Mouse (Mus musculus): Measurements from ENCODE around the gene Gm1123. TPM values are rescaled to one million over a fixed set of nuclear protein-coding genes. Genes with fewer than 3 reads are reported as not detected.

Gene Gm1123
- total RNA-seq, 2 experiments from 2014 or later, result 0.22 to 0.38 TPM

- Histone ChIP-seq H3K27ac (peak overlapping the region; percentile 81), H3K4me3 (peak overlapping the region; percentile 99)
- no peak for DNase-seq (ENCODE audit: low spot score in 2 of 2)
- TF ChIP-seq CTCF (conservative IDR thresholded peaks at IDR 0.05), result no peak
Observed at GRCm38 (mm10) chr9:98986476-98987096, 48.9 kb downstream of the Gm1123 start.

DNA sequence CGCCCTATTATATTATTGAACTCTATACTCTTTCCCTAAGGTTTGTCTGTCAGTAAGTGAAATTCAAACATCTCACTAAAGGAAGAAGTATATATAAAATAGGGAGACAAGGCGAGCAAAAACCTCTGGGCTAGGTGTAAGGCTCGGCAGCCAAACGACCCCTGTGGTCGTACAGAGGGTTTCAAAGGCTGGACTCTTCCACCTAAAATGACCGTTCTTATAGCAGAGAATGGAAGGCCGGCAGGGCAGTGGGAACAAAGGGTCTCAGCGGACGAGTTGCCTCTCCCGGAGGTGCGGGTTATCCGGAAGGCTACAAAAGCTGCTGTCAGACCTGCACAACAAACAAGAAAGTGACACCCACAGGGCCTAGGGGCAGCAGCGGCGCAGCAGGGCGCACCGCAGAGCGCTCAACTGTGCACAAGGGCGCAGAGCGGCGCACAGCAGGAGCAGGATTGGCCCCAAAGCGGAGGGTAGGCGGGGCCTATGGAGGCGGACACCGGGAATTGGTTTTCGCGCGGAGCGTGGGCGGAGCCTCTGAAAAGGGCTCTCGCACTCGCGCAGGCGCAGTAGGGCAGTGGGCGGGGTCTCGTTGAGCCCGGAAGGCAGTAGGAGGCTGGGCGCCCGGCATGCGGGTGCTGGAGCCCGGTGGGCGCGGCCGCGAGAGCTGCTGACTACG, 49.6 kb downstream of the Gm1123 start, which contains the start of gene Faim:
Gene Faim, plus strand, starts transcription at position 574 of the 676 bp plus-strand sequence.
- peak; percentile 100 for DNase-seq (ENCODE audit: low spot score in 2 of 2)
- TF ChIP-seq CTCF (conservative IDR thresholded peaks at IDR 0.05), result peak; percentile 35
- Histone ChIP-seq H3K27ac (peak within 1 kb of the TSS; percentile 87), H3K4me3 (peak within 1 kb of the TSS; percentile 99)

DNA sequence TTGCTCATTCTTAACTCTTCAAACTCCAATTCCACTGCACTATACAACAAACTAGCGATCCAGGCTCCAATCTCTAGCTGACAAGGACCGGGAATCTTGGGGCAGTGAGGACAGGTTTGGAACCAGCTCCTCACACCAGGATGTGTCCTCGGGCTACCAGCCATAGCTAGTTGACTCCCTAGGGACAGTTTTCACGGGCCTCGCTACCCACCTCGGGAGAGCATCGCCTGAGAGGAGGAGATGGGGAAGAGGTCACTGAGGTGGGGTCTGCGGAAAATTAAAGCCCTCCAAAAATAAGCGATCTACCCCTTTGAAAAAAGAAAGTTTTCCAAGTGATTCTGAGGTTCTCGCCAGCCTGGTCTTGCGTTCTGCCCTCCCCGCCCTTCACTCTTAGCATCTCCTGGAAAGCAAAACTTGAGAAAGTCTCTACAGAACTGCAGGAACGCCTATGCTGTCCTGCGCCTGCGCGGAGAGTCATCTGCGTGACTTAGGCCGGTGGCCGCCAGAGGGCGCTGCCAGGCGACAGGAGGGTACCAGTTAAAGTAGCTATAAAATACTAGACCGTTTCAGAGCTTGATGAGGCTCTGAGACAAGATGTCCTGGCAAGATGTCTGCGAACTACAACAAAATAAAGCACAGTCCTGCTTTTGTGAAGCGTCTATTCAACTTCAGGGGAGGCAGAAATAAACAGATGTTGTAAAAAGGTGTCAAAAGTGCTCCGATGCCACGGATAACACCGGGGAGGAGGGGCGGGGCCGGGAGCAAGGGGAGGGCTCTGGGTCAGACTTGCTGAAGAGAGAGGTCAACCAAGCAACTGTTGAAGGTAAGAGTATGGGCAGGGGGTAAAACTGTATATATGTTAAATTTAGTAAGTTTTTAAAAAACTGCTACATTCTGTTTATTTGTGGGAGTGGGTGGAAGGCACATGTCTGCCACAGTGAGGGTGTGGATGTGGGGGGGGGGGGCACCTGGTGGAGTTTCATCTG, 55.8 kb downstream of the Gm1123 start:
- peak; percentile 83 to 92 for DNase-seq (ENCODE audit: low spot score in 2 of 2)
- Histone ChIP-seq H3K27ac (no peak overlapping the region), H3K4me3 (peak overlapping the region; percentile 24)
- peak; percentile 96 for TF ChIP-seq CTCF (conservative IDR thresholded peaks at IDR 0.05)

- no peak for DNase-seq (ENCODE audit: low spot score in 2 of 2)
- no peak overlapping the region for H3K27ac ChIP-seq
- peak; percentile 67 for TF ChIP-seq CTCF (conservative IDR thresholded peaks at IDR 0.05)
- no peak overlapping the region for H3K4me3 ChIP-seq
Observed at GRCm38 (mm10) chr9:98976520-98976919, 59.0 kb downstream of the Gm1123 start.

GRCm38 (mm10) chr9:98976081-98976480, 59.4 kb downstream of the Gm1123 start:
- no peak overlapping the region for H3K4me3 ChIP-seq
- DNase-seq (ENCODE audit: low spot score in 2 of 2), result no peak
- TF ChIP-seq CTCF (conservative IDR thresholded peaks at IDR 0.05), result no peak
- no peak overlapping the region for H3K27ac ChIP-seq

DNA sequence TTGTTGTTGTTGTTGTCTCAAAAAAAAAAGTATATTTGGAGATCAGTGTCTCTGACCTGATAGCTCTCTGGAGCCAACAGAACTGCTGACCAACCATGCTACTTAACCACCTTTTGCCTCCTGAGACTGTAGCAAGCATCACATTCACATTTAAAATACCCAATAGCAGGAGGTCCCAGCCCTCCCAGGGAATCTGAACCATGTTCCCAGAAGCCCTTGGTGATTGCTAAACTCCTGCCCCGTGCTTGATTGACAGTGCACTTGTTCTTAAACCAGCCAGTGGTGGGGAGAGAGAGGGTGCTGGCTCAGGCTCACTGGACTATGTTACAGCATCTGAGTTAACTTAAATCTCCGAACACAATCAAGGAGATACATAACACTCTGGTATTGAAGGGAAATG, 60.6 kb downstream of the Gm1123 start:
- no peak overlapping the region for H3K27ac ChIP-seq
- no peak for TF ChIP-seq CTCF (conservative IDR thresholded peaks at IDR 0.05)
- H3K4me3 ChIP-seq, result no peak overlapping the region
- DNase-seq (ENCODE audit: low spot score in 2 of 2), result no peak

DNA sequence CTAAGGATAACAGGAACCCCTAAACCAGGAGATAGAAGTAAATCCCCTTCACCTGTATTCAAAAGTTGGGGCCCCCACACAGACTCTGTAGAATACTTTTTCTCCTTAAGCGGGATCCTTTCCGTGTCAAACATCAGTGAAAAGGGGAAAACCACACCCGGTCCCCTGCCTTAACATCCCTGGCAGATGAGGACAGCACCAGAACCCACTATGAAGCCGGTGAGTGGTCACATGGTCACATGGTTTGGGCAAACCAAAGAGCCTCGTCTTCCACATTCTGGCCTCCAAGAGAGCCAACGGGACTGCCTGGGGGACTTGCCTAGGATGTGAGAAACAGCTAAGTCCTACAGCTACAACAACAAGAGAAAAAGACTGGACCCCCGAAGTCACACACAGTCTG, 62.0 kb downstream of the Gm1123 start:
- Histone ChIP-seq H3K4me3 (peak overlapping the region; percentile 43; the same call in 1 of the 2 replicates), H3K27ac (no peak overlapping the region)
- TF ChIP-seq CTCF (conservative IDR thresholded peaks at IDR 0.05), result no peak
- no peak for DNase-seq (ENCODE audit: low spot score in 2 of 2)

DNA sequence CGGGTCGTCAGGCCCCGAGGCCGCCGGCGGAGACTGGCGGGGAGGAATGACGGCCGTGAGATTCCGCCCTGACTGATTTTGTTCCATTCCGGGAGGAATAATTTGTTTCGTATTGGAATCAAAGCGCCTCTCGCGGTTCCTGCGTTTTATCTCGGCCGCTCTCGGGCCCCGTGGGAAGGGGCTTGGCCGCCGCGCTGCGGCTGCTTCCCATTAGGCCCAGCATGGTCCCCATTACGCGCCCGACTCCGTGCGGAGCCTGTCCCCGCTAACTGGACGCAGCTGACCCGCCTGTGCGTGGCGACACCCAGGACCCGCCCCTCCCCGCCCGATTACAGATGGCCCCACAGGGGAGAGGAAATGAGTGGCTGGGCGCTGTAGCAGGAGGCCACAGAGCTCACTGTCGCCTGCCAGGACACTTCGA, 62.4 kb downstream of the Gm1123 start:
- Histone ChIP-seq H3K27ac (no peak overlapping the region), H3K4me3 (peak overlapping the region; percentile 43)
- TF ChIP-seq CTCF (conservative IDR thresholded peaks at IDR 0.05), result no peak
- DNase-seq (ENCODE audit: low spot score in 2 of 2), result no peak

DNA sequence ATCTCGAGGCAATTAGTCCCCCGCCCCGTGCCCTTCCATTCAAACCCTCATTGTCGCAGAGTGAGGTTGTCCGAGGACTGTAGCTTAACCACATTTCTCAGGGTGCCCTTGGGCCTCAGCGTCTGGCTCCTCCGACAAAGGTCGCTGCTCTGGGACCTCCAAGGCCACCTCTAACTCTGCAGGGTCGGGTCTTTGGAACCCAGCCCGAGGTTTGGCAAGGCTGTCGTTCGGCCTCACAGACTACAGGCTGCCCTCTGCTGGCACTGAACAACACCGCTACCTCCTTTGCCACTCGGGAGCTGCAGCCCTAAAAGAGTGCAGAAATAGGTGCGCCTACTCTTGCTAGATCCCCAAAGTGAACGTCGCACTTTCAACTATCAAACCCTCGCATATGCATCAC, 70.4 kb downstream of the Gm1123 start:
- peak; percentile 74 for TF ChIP-seq CTCF (conservative IDR thresholded peaks at IDR 0.05)
- Histone ChIP-seq H3K27ac (no peak overlapping the region), H3K4me3 (no peak overlapping the region)
- no peak for DNase-seq (ENCODE audit: low spot score in 2 of 2)

DNA sequence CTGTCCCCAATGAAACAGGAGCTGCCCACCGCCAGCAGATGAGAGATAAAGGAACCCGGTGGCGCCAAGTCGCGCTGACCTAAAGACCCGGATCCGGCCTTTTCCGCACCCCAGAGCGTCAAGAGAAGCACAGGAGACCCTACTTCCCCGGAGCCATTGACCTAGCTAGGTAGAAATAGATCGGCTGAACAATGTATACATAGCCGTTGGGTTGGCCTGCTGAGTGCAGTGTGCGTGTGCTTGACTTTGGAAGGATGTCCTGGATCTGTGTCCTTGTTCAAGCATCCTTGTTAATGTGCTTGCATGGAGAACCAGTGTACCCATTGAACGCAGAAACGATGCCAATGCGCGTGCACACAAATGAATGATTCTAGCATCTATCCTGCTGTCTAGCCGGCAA, 71.9 kb downstream of the Gm1123 start:
- no peak overlapping the region for H3K4me3 ChIP-seq
- no peak for TF ChIP-seq CTCF (conservative IDR thresholded peaks at IDR 0.05)
- no peak for DNase-seq (ENCODE audit: low spot score in 2 of 2)
- H3K27ac ChIP-seq, result no peak overlapping the region

DNA sequence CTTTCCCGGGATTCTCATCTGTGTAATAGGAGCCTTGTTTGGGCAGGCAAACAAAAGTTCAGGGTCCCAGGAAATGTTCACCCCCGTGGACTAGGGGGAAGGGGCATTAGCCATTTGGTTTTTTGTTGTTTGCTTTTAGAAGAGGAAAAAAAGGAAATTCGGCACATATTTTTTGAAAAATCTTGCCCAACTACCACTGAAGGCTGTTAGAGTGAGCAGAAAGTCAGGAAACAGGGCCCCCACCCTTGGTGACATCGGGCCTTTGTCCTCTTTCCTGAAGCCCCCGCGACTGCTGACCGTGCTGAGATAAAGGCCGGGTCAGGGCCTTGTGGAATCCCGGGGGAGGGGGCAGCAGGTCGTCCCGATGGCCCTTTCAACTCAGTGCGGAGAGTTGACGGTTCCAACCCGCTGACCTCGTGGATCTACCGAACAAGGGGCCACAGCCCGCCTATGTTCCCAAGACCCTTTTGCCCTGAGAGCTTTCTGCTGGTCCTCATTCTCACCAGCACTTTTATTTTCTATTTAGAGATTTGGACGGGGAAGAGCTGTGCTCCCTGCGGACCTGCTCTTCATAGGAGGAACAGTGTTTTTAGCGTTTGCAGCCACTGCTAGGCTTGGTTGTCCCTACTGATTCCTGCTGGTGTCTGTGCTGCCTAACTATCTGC, 72.9 kb downstream of the Gm1123 start:
- Histone ChIP-seq H3K4me3 (no peak overlapping the region), H3K27ac (no peak overlapping the region)
- TF ChIP-seq CTCF (conservative IDR thresholded peaks at IDR 0.05), result no peak
- no peak for DNase-seq (ENCODE audit: low spot score in 2 of 2)
